Mouse (Mus musculus): ENCODE data around the gene Arl14. TPM values are rescaled to one million over a fixed set of nuclear protein-coding genes. Genes with fewer than 3 reads are reported as not detected.

The Arl14 gene
- polyA plus RNA-seq, 1 experiment from 2014 or later, result not detected

GRCm38 (mm10) chr3:69206193-69206893 lies 15.9 kb upstream of the Arl14 start:
- 83% methylated on average over 10 of the region's 10 CpGs for WGBS (ENCODE audit: insufficient replicate concordance)
- Histone ChIP-seq H3K27ac (ENCODE audit: low read depth, low read length) (no peak overlapping the region), H3K4me1 (ENCODE audit: control insufficient read depth, insufficient read depth, low read length) (peaks cover 7% of the 10 kb centered on the region), H3K4me2 (no peak overlapping the region), H3K4me3 (ENCODE audit: low read depth, low read length) (no peak overlapping the region), H3K9me3 (replicated peaks; ENCODE audit: control insufficient read depth, low read length) (no peaks in the 10 kb centered on the region), H3K27me3 (ENCODE audit: control insufficient read depth, insufficient read depth, low read length) (no peaks in the 10 kb centered on the region), H3K36me3 (ENCODE audit: control insufficient read depth, insufficient read depth, low read length) (no peaks in the 10 kb centered on the region), H3K9ac (ENCODE audit: low read depth, low read length) (no peak overlapping the region)
- ATAC-seq (replicated peaks; ENCODE audit: insufficient number of reproducible peaks, low FRiP score, low TSS enrichment), result no peak

- no peaks in the 10 kb centered on the region for H3K36me3 ChIP-seq (ENCODE audit: control insufficient read depth, insufficient read depth, low read length)
- H3K4me3 ChIP-seq (ENCODE audit: low read depth, low read length), result no peak overlapping the region
- no peaks in the 10 kb centered on the region for H3K9me3 ChIP-seq (replicated peaks; ENCODE audit: control insufficient read depth, low read length)
- H3K4me1 ChIP-seq (ENCODE audit: control insufficient read depth, insufficient read depth, low read length), result peaks cover 7% of the 10 kb centered on the region
- H3K4me2 ChIP-seq, result no peak overlapping the region
- H3K27me3 ChIP-seq (ENCODE audit: control insufficient read depth, insufficient read depth, low read length), result no peaks in the 10 kb centered on the region
- WGBS (ENCODE audit: insufficient replicate concordance), result 58% methylated on average over 12 of the region's 12 CpGs
- no peak for ATAC-seq (replicated peaks; ENCODE audit: insufficient number of reproducible peaks, low FRiP score, low TSS enrichment)
- no peak overlapping the region for H3K9ac ChIP-seq (ENCODE audit: low read depth, low read length)
- no peak overlapping the region for H3K27ac ChIP-seq (ENCODE audit: low read depth, low read length)
These were observed 13.5 kb upstream of the Arl14 start for GRCm38 (mm10) chr3:69208441-69209309.

DNA sequence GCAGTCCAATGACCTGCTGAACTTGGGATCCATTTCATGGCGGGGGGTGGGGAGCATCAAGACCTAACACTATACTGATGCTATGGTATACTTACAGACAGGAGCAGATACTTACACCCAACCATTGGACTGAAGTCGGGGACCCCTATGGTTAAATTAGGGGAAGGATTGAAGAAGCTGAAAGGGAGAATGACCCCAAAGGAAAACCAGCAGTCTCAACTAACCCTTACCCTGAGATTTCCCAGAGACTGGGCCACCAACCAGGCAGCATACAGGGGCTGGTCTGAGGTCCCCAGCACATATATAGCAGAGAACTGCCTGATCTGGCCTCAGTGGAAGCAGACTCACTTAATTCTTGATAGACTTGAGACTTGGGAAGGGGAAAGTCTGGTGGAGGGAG lies 10.0 kb upstream of the Arl14 start:
- WGBS (ENCODE audit: insufficient replicate concordance), result 71% methylated on average over 2 of the region's 2 CpGs
- no peak overlapping the region for H3K9ac ChIP-seq (ENCODE audit: low read depth, low read length)
- no peaks in the 10 kb centered on the region for H3K4me1 ChIP-seq (ENCODE audit: control insufficient read depth, insufficient read depth, low read length)
- H3K9me3 ChIP-seq (replicated peaks; ENCODE audit: control insufficient read depth, low read length), result no peaks in the 10 kb centered on the region
- no peaks in the 10 kb centered on the region for H3K36me3 ChIP-seq (ENCODE audit: control insufficient read depth, insufficient read depth, low read length)
- no peaks in the 10 kb centered on the region for H3K27me3 ChIP-seq (ENCODE audit: control insufficient read depth, insufficient read depth, low read length)
- no peak for ATAC-seq (replicated peaks; ENCODE audit: insufficient number of reproducible peaks, low FRiP score, low TSS enrichment)
- no peak overlapping the region for H3K4me3 ChIP-seq (ENCODE audit: low read depth, low read length)
- H3K27ac ChIP-seq (ENCODE audit: low read depth, low read length), result no peak overlapping the region
- H3K4me2 ChIP-seq, result no peak overlapping the region

DNA sequence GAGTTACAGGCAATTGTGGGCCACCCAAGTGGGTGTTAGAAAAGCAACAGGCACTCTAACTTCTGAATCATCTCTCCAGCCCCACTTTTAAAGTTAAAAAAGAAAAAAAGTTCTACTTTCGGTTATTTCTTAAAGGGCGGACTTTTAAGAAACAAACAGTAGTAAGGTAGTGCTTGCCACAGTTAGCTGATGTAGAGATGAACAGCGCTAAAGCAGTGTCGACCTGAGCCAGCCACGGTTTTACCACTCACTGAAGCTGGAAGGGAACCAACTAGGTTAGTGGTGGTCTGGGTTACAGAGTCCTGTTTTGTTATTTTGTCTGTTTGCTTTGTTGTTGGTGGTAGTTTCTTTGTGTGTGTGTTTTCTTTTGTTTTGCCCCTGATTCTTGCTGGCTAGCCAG lies 8.8 kb upstream of the Arl14 start:
- Histone ChIP-seq H3K9me3 (replicated peaks; ENCODE audit: control insufficient read depth, low read length) (no peaks in the 10 kb centered on the region), H3K4me3 (ENCODE audit: low read depth, low read length) (no peak overlapping the region), H3K4me1 (ENCODE audit: control insufficient read depth, insufficient read depth, low read length) (no peaks in the 10 kb centered on the region), H3K27ac (ENCODE audit: low read depth, low read length) (no peak overlapping the region), H3K36me3 (ENCODE audit: control insufficient read depth, insufficient read depth, low read length) (no peaks in the 10 kb centered on the region), H3K27me3 (ENCODE audit: control insufficient read depth, insufficient read depth, low read length) (no peaks in the 10 kb centered on the region), H3K4me2 (no peak overlapping the region), H3K9ac (ENCODE audit: low read depth, low read length) (no peak overlapping the region)
- no peak for ATAC-seq (replicated peaks; ENCODE audit: insufficient number of reproducible peaks, low FRiP score, low TSS enrichment)
- 79% methylated on average over 5 of the region's 5 CpGs for WGBS (ENCODE audit: insufficient replicate concordance)

GRCm38 (mm10) chr3:69214566-69214965 lies 7.7 kb upstream of the Arl14 start:
- no peak overlapping the region for H3K9ac ChIP-seq (ENCODE audit: low read depth, low read length)
- no peaks in the 10 kb centered on the region for H3K9me3 ChIP-seq (replicated peaks; ENCODE audit: control insufficient read depth, low read length)
- ATAC-seq (replicated peaks; ENCODE audit: insufficient number of reproducible peaks, low FRiP score, low TSS enrichment), result no peak
- no peak overlapping the region for H3K4me3 ChIP-seq (ENCODE audit: low read depth, low read length)
- H3K36me3 ChIP-seq (ENCODE audit: control insufficient read depth, insufficient read depth, low read length), result no peaks in the 10 kb centered on the region
- H3K4me2 ChIP-seq, result no peak overlapping the region
- H3K27me3 ChIP-seq (ENCODE audit: control insufficient read depth, insufficient read depth, low read length), result no peaks in the 10 kb centered on the region
- no peaks in the 10 kb centered on the region for H3K4me1 ChIP-seq (ENCODE audit: control insufficient read depth, insufficient read depth, low read length)
- 78% methylated on average over 5 of the region's 5 CpGs for WGBS (ENCODE audit: insufficient replicate concordance)
- H3K27ac ChIP-seq (ENCODE audit: low read depth, low read length), result no peak overlapping the region

GRCm38 (mm10) chr3:69222502-69222900 lies 282 bp downstream of the Arl14 start:
- Histone ChIP-seq H3K27me3 (ENCODE audit: control insufficient read depth, insufficient read depth, low read length) (no peaks in the 10 kb centered on the region), H3K36me3 (ENCODE audit: control insufficient read depth, insufficient read depth, low read length) (no peaks in the 10 kb centered on the region), H3K4me3 (ENCODE audit: low read depth, low read length) (no peak overlapping the region), H3K9ac (ENCODE audit: low read depth, low read length) (no peak overlapping the region), H3K9me3 (replicated peaks; ENCODE audit: control insufficient read depth, low read length) (no peaks in the 10 kb centered on the region), H3K4me2 (no peak overlapping the region), H3K27ac (ENCODE audit: low read depth, low read length) (no peak overlapping the region), H3K4me1 (ENCODE audit: control insufficient read depth, insufficient read depth, low read length) (no peaks in the 10 kb centered on the region)
- 88% methylated on average over 14 of the region's 14 CpGs for WGBS (ENCODE audit: insufficient replicate concordance)
- ATAC-seq (replicated peaks; ENCODE audit: insufficient number of reproducible peaks, low FRiP score, low TSS enrichment), result no peak

- H3K4me1 ChIP-seq (ENCODE audit: control insufficient read depth, insufficient read depth, low read length), result no peaks in the 10 kb centered on the region
- H3K36me3 ChIP-seq (ENCODE audit: control insufficient read depth, insufficient read depth, low read length), result no peaks in the 10 kb centered on the region
- H3K27ac ChIP-seq (ENCODE audit: low read depth, low read length), result no peak overlapping the region
- no peak overlapping the region for H3K4me2 ChIP-seq
- ATAC-seq (replicated peaks; ENCODE audit: insufficient number of reproducible peaks, low FRiP score, low TSS enrichment), result no peak
- no peaks in the 10 kb centered on the region for H3K27me3 ChIP-seq (ENCODE audit: control insufficient read depth, insufficient read depth, low read length)
- 87% methylated on average over 7 of the region's 7 CpGs for WGBS (ENCODE audit: insufficient replicate concordance)
- H3K9ac ChIP-seq (ENCODE audit: low read depth, low read length), result no peak overlapping the region
- no peak overlapping the region for H3K4me3 ChIP-seq (ENCODE audit: low read depth, low read length)
- H3K9me3 ChIP-seq (replicated peaks; ENCODE audit: control insufficient read depth, low read length), result no peaks in the 10 kb centered on the region
These were observed 768 bp downstream of the Arl14 start for GRCm38 (mm10) chr3:69222987-69223386.

- WGBS (ENCODE audit: insufficient replicate concordance), result 70% methylated on average over 8 of the region's 8 CpGs
- H3K4me3 ChIP-seq (ENCODE audit: low read depth, low read length), result no peak overlapping the region
- H3K27ac ChIP-seq (ENCODE audit: low read depth, low read length), result no peak overlapping the region
- ATAC-seq (replicated peaks; ENCODE audit: insufficient number of reproducible peaks, low FRiP score, low TSS enrichment), result no peak
- H3K9ac ChIP-seq (ENCODE audit: low read depth, low read length), result no peak overlapping the region
- no peaks in the 10 kb centered on the region for H3K27me3 ChIP-seq (ENCODE audit: control insufficient read depth, insufficient read depth, low read length)
- no peak overlapping the region for H3K4me2 ChIP-seq
- no peaks in the 10 kb centered on the region for H3K4me1 ChIP-seq (ENCODE audit: control insufficient read depth, insufficient read depth, low read length)
- no peaks in the 10 kb centered on the region for H3K36me3 ChIP-seq (ENCODE audit: control insufficient read depth, insufficient read depth, low read length)
- H3K9me3 ChIP-seq (replicated peaks; ENCODE audit: control insufficient read depth, low read length), result no peaks in the 10 kb centered on the region
These were observed 1.4 kb downstream of the Arl14 start for GRCm38 (mm10) chr3:69223666-69224065.

Data from heart, embryonic 11.5 days (tissue).